Mouse (Mus musculus) A20 (cell line): ENCODE results near the gene Dnph1.

Experiments
- DNase-seq: peaks from one replicate; pipeline ENCODE4 v3.0.0-alpha.2; 2011; ENCODE audit warnings: low read depth, low spot score

The Dnph1 gene

DNA sequence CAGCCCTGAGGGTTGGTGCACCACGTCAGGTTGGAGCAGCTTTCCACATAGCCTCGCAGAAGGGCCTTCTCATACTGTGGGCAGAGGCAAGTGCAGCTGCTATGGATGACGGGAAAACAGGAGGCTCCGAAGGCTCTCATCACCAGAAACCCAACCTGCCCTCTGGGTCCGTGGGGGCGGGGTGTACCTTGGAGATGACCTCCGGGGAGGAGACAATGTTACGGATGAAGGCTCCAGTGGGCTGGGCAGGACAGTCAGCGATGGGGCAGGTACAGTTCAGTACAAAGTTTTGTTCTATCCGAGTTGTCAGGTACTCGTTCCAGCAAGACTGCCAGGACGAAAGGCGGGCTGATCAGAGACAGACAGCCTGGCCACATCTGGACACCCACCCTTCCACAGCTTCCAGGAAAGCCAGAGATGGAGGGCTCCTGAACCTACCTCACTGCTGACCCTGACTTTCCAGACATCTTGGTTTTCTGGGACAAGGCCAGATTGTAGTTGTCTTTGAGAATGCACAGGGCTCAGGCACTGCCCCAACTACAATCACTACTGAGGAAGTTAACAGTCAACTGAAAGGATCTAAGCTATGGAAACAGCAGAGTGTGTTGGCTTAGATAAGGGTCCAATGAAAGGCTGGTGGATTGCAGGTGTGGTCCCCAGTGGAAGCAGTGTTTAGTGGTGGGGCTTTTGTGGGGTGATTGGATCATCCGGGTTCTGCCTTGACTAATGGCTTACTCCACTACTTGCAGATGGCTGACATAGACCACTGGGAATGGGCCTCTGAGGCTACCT lies 7.5 kb downstream of the Dnph1 start:
- no peak for DNase-seq

DNA sequence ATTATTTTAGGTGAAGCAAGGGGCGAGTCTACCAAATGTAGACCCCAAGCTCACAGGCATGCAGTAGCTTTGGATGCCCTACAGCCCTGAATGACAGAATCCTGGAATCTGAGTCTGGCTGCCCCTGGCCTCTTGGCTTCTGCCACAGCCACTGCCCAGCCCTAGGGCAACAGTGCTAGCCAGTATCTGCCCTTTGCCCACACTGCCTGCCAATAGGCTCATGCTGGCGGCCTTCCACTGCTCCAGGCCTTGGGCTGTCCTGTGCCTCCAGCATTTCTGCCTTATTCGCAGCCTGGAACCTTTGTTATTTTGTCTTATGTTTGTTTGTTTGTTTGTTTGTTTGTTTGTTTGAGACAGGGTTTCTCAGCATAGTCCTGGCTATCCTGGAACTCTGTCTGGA lies 9.1 kb downstream of the Dnph1 start:
- DNase-seq, result no peak

DNA sequence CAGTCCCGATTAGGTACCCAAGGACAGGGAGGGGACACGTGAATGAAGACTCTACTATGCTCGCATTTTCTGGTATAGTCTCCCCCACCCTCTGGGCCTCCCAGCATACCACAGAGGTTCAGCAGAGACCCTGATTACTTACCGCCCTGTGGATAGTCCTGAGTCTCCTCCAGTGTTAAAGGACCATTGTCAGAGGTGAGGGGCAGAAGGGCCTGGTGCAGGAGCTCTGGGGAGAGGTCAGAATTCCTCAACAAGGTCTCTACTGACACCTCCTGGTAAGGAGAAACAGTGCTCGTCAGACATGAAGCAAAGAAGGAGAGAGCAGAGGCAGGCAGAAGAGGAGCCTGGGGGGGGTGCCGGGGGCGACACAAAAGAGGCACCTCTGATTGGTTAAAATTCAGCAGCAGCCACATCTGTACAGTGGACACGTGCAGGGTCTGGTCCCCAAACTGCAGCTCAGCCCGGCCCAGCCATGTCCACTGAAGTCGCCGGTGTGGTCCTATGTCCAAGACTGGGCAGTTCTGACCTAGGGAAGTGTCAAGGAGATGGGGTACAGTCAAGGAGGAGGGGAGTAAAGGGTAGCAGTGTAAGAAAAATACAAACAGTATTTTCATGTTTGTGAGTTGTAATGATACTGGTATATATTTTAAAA lies 14.7 kb downstream of the Dnph1 start:
- DNase-seq, result peak; percentile 40

DNA sequence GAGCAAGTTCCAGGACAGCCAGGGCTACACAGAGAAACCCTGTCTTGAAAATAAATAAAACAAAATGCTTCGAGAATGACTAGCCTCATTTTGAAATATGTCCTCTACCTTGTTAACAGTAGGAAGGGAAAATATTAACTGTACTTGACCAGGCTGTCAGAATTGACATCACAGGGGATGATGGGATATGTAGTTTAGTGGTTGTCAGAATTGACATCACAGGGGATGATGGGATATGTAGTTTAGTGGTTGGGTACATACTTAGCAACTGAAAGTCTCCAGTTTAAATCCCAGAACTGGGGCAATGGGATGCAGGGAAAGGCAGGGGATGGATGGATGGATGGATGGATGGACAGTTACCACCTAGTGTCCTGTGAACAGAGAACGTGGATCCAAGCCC lies 16.8 kb downstream of the Dnph1 start:
- peak; percentile 19 for DNase-seq

DNA sequence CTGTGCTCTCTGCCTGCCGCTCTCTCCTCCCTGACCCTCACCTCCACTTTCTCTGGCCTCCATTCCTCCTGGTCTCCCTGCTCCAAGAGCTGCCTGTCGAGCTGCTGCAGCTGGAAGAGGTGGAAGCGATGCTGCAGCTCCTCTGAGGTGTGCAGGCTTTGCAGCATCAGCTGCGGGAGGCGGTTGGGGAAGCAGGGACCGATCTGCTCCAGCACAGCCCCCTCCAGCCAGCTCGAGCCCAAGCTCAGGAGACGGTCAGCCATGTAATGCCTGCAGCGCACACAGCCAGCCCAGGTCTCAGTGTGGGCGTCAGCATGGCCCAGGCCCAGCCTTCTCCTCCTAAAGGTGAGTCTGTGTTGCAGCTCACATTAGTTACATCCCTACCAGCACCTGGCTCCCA lies 23.5 kb downstream of the Dnph1 start:
- no peak for DNase-seq

DNA sequence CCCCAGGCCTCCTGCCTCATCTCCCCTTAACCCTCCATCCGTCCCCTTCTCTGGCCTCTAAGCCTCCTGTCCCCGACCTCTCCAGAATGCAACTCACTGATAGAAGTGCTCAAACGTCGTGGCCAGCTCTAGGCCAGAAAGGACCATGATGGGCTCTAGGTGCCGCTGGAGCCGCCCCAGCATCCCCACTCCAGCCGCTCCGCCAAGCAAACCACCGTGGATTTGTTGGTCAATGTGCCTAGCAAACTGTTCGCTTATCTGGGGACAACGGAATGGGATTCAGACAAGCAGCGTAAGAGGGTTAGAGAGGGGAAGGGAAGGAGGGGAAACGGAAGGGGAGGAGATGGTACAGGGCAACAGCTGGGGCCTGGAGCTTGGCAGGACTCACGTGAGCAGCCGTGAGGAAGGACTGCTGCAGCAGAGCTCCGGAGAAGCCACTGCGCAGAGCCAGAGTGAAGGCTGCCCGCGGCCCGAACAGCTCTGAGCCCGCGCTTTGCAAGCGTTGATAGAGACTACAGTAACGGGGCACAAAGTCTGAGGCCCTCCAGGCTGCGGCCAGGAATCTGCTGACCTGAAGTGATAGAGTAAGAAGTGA lies 24.0 kb downstream of the Dnph1 start:
- DNase-seq, result no peak

DNA sequence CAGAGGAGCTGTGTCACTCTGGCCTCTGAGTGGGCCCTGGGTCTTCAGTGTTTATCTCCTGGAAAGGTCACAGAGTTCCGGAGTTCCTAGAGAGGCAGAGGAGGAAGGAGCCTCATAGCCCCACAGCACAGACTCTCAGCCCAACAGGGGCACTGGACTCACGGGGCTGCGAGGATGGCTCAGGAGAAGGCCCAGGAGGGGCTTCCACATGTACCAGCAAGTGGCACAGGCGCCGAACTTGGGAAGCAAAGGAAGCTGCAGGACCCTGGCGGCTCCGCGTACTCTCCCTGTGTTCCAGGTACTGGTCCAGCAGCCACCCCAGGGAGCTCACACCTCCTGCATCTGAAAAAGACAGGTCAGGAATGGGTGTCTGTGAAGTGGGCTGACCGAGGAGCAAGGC lies 24.7 kb downstream of the Dnph1 start:
- DNase-seq, result no peak

DNA sequence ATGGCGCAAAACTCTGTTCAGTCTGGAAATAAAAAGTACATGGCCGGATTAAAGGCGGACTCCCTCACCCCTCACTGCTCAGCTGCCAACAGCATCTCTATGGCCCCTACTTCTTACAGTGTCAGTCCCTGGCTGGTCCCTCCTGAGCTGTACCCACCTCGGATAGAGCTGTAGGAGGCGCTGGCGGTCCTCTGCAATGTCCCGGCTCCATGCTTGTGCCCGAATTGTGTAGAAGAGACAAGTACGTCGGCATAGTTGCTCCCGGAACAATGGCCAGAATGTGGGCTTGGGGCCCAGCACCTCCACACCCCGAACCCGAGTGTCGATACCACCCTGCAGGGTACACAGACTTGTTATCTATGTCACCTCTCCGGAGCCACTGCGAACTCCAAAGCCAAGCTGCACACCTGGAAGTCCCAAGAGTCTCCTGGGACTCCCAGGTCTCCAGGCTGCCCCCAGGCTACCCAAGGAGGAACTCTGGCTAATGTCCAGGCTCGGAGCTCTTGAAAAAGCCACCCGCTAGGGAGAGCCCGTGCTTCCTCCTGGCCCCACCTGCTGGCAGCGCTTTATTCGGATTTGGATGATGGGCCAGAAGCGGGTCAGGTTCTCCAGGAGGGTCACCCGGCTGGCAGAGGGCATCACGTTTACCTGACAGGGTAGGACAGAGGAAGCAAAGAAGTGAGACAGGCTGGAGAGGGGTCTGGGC lies 25.6 kb downstream of the Dnph1 start:
- no peak for DNase-seq

DNA sequence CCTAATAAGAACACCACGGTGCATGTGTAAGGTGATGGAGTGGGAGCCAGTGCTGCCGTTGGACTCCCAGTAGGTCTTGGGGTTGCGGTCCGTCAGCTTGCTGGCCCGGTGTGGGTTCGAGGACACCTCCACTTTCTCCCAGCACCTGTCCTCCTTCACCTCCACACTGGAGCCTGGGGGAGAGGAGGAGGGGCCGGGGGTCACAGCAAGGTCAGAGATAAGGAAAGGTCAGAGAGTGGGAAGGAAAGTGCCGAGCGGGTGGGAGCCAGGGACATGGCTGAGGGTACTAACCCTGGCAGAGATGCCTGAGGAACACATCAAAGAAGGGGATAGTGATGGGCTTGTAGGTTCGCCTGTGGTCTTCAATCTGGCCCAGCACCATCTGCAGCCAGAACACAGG lies 28.6 kb downstream of the Dnph1 start:
- DNase-seq, result no peak

DNA sequence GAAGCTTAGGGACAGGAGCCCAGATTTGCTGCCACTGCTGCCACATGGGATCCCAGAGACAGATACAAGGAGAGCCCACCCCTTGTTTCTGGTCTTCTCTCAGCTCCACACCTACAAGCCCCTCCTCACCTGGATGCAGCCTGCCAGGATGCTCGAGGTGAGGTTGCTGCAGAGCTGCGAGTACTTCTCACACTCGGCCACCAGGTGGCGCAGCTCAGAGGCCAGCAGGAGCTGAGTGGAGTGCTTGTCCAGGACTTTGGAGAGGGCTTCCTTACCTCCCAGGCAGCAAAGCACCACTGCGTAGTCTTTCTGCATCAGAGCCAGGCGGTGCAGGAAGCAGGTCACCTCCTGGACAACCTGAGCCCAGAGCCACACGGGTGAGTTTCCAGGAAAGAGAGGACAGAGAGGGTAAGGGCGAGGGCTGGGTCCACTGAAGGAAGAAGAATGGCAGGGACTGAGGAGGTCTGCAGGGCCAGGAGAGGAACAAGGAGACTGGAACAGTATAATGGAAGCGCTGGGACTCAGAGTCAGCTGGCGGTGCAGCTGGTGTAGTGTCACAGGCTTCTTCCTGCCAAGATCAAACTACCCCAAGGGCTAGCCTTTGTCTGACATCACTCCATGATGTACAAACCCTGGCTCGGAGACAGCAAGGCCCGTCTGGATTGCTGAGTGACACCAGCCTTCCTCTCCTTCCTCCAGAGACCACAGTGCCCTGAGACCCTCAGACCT lies 29.2 kb downstream of the Dnph1 start:
- DNase-seq, result peak; percentile 64

DNA sequence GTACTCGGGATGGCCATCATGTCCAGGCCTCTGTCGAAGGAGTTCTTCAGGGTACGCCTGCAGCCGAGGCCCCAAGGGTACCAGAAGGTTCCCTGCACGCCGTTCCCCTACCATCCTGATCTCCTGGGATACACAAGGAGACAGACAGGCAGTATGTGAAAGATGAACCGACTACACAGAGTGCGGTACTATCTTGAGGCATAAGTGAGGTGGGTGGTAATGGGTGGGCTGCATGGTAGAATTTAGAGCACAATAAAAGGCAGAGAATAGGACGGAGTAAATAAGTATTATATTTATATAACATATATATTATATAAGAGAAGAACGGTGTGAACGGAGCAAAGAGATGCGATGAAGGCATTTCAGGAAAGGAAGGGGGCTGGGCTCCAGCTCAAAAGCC lies 47.1 kb downstream of the Dnph1 start:
- no peak for DNase-seq

DNA sequence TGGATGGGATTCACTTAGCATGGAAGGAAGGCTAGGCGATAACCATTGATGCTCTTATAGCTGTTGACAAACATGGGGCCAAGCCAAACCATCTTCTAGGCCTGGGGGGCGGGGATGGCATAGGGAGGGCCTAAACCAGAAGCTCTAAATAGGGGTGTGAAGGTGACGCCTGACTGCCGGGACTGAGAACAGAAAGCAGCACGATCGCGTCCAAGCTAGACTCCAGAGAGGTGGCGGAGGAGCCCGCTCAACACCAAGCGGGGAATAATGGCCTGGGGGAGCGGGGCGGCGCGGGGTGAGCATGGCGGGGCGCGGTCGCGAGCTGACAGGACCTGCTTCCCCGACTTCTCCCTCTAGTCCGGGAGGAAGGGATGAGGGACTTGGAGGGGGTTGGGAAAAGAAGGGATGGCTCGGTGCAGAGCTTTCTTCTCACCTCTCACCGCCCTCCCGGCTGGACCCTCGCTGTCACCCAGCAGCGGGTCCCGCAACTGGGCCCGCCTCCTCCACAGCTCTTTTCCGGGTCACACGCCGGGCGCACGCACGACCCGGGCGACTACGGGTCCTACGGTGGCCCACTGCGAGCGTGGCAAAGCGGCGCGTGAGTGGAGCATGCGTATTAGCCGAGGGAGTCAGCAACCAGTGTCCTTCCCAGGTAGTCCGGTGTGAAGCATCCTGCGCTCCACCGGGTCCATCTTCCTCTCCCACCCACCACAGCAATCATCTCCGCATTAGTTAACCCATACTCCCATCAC lies 49.5 kb downstream of the Dnph1 start, which contains the start of gene Cul9:
Gene Cul9, minus strand, starts transcription at position 576 of the 752 bp plus-strand sequence.
- no peak for DNase-seq

DNA sequence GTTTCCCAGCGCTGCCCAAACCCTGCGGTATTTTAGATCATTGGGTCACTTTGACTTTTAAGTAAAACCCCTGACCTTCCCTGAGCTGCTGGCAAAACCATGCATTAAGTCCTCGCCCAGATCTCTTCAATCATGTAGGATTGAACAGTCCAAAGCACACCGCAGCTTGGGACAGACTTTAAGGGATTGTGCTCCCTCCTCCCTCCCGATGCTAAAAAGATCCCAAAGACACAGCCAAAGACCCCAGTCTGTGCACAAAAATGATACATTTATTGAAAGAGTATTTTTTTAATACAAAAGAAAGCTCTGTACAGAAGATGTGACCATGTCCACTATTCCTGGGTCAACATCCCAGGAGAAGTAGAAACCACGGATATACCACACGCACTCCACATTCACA lies 50.1 kb downstream of the Dnph1 start:
- DNase-seq, result no peak

DNA sequence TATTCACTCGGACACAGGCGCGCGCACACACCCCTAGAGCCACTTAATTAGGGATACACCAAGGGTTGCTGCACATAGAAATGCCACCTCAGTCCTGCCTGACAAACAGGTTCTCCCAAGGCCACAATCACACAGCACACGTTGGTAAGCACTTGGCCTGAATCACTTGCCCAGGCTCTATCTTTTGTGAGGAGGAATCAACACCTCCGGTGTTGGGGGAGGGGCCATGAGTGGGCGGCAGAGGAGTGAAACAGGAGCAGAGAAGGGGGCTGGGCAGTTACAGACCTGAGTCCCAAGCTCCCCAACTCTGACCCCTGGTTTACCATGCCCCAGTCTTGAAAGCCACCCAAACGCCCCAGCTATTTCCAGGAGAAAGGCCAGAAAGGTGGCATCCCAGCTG lies 50.5 kb downstream of the Dnph1 start:
- no peak for DNase-seq

DNA sequence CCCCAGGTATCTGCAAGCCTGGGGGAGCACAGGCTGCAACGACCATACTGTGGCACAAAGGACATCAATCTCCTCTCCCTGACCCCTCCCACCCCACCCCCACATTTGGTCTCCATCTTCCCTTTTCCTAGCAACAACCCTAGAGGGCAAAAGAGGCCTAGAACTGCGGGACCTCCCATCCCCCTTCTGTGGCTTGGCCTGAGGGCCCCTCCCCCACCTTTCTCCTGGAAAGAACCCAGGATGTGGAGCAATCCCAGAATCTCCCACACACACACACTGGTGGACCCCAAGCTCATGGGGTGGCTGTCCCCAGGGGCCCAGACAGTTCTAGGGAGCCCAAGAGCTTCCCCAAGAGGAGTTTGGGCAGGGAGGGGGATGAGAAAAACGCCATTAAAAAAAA lies 51.4 kb downstream of the Dnph1 start:
- no peak for DNase-seq

DNA sequence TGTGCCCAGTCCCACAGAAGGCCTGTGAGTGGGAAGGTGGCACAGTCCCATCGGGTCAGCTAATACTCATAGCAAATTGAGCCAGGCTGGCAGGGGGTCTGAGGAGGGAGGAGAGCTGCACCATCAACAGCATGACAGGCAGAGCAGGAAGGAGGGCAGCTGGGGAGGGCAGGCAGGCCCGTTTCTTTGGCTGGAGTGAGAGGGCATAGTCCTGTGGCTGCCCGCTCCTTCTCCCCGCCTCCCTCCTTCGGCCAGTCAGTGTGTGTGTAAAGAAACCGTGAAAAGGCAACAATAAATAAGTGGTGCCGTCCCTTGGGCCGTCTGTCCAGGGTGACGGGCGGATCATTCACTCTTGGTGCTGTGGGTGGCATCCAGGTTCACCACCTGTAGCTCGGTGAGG lies 52.2 kb downstream of the Dnph1 start:
- DNase-seq, result no peak

DNA sequence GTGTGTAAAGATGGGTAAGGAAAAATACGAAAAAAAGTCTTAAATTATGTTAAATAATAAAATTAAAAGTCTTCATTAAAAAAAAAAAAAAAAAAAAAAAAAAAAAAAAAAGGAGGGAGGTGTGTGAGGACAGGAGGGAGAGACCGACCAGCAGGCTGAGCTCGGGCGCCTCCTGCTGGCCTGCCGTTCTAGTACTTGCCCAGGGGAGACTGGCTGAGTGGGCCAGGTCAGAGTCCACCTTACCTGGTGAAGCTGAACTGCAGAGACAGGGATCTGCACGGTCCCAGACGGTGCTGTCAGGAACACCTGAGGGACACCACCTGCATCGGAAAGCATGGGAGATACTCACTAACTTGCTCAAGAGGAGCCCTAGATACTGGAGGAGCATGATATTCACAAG lies 52.7 kb downstream of the Dnph1 start:
- DNase-seq, result peak; percentile 46
